Mouse (Mus musculus) ES-E14 (cell line): Measurements from ENCODE around the gene Nfam1. TPM values are rescaled to one million over a fixed set of nuclear protein-coding genes. Genes with fewer than 3 reads are reported as not detected.

Experiments
- DNase-seq: peaks from one replicate; pipeline ENCODE4 v3.0.0-alpha.2; 2013; ENCODE audit warnings: low read depth, low spot score
- H3K27ac ChIP-seq: 2 replicates; pipeline ENCODE4 v1.5.1; 2012; ENCODE audit warnings: low read depth, mild to moderate bottlenecking, low read length, moderate library complexity, mixed read lengths; ENCODE audit not compliant: poor library complexity, insufficient read depth, severe bottlenecking
- H3K36me3 ChIP-seq: 2 replicates; pipeline ENCODE4 v1.6.1; 2012; ENCODE audit warnings: mild to moderate bottlenecking, low read length, moderate library complexity, mixed read lengths; ENCODE audit not compliant: control insufficient read depth, poor library complexity, insufficient read depth, severe bottlenecking
- H3K4me1 ChIP-seq, 2 experiments: fragments of 150-350 bp in 1 of 2; sonication (generic) in 1 of 2; 2 replicates each; pipeline ENCODE4 v1.6.1; 2012; ENCODE audit warnings: low read length in 2 of 2, mild to moderate bottlenecking in 1 of 2, mixed read lengths in 1 of 2; ENCODE audit not compliant: control insufficient read depth in 2 of 2, insufficient read depth in 2 of 2, poor library complexity in 1 of 2
- H3K4me3 ChIP-seq, 2 experiments: fragments of 150-350 bp in 1 of 2; sonication (generic) in 1 of 2; 2 replicates each; pipeline ENCODE4 v1.5.1; 2012; ENCODE audit warnings: low read length in 2 of 2, low read depth in 1 of 2, mild to moderate bottlenecking in 1 of 2, mixed read lengths in 1 of 2; ENCODE audit not compliant: insufficient read depth in 1 of 2, poor library complexity in 1 of 2, severe bottlenecking in 1 of 2
- H3K9ac ChIP-seq: 2 replicates; pipeline ENCODE4 v1.6.1; 2012; ENCODE audit warnings: low read depth, mild to moderate bottlenecking, low read length, mixed read lengths; ENCODE audit not compliant: poor library complexity, insufficient read depth, severe bottlenecking
- H3K9me3 ChIP-seq: fragments of 150-350 bp; sonication (generic); 2 replicates; pipeline ENCODE4 v1.6.1; 2012; ENCODE audit warnings: low read depth, mild to moderate bottlenecking, low read length; ENCODE audit not compliant: control insufficient read depth, insufficient read depth
- CHD2 ChIP-seq: IDR thresholded peaks from 2 replicates; pipeline ENCODE4 v1.6.1; 2014; ENCODE audit warnings: mild to moderate bottlenecking, low read depth, low read length, inconsistent platforms
- HCFC1 ChIP-seq: IDR thresholded peaks from 2 replicates; pipeline ENCODE4 v1.6.1; 2012; ENCODE audit warnings: low read length, inconsistent platforms, borderline replicate concordance; ENCODE audit not compliant: insufficient read depth
- MAFK ChIP-seq: IDR thresholded peaks from 2 replicates; pipeline ENCODE4 v1.6.1; 2014; ENCODE audit warnings: mild to moderate bottlenecking, low read depth, low read length, inconsistent platforms; ENCODE audit not compliant: insufficient read depth
- ZC3H11A ChIP-seq: IDR thresholded peaks from 2 replicates; pipeline ENCODE4 v1.6.1; 2012; ENCODE audit warnings: low read depth, mild to moderate bottlenecking, inconsistent platforms, low read length, borderline replicate concordance
- ZNF384 ChIP-seq: IDR thresholded peaks from 2 replicates; pipeline ENCODE4 v1.6.1; 2012; ENCODE audit warnings: low read depth, low read length, inconsistent platforms
- in situ Hi-C, 2 experiments: fragments of 600-800 bp; cut with MboI; formaldehyde crosslinking; loops; one replicate each; pipeline ENCODE4 v1.15.1; 2025; ENCODE audit warnings: low sequenced_read_pairs in 2 of 2, inconsistent platforms in 1 of 2; ENCODE audit not compliant: unreplicated experiment in 2 of 2
- total RNA-seq: library from RNA; depleted of rRNA; stranded (reverse); fragments of 300-350 nt; gene quantifications from 2 replicates; pipeline ENCODE4 v1.2.3, GENCODE M21; 2012; rRNA removed

Nfam1 gene
- total RNA-seq, 1 experiment: 2.1 TPM

DNA sequence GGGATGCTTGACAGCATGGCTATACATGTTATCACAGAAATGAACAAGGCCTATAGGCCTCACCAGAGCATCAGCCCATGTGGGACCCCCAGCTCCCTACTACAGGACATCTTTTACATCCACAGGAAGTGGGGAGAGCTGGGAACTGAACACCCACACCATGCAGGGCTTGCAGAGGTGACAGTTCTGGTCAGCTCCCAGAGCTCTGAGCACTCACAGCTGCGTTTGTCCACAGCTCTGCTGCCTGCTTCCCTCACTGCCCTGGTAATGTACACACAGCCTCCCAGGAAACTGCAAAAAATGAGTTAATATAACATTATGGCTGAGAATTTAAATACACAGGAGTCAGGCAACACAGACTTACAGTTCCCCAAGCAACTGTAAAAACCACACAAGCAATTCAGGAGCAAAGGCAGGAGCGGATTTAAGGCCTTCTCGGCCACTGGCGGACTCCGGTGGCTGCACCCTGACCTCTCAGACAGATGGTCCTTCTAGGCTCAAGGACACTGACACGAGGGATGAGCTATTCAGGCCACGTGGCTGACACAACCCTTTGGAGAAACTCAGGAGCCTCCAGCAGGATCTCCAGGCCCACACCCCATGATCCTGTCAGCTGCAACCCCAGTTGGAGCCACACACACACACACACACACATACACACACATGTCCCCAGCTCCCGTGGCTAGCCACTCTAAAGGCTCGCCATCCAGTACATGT is 88.5 kb downstream of the Nfam1 start:
- H3K9ac ChIP-seq: no peak overlapping the region
- H3K4me1 ChIP-seq: peaks cover 2 to 7% of the 10 kb centered on the region in 2 experiments; a peak in 2 of 4 replicates
- no peak for DNase-seq
- TF ChIP-seq ZC3H11A (no peak), HCFC1 (no peak), CHD2 (no peak), ZNF384 (no peak), MAFK (no peak)
- in situ Hi-C loops: no loop called here
- H3K9me3 ChIP-seq: no peaks in the 10 kb centered on the region
- H3K27ac ChIP-seq: no peak overlapping the region
- H3K4me3 ChIP-seq: no peak overlapping the region
- no peaks in the 10 kb centered on the region for H3K36me3 ChIP-seq

Other genes starting within 250 kb of the Nfam1 start
- gene Cyp2d26, start 239.0 kb downstream of the Nfam1 start, total RNA-seq: not detected in 2 replicates
- 128 and 143 TPM in 2 replicates for gene Tcf20, start 45.4 kb downstream of the Nfam1 start, total RNA-seq
- 16.3 and 16.4 TPM in 2 replicates for gene Serhl, start 56.2 kb upstream of the Nfam1 start, total RNA-seq
- gene Rrp7a, start 89.5 kb upstream of the Nfam1 start, total RNA-seq: 103 and 114 TPM in 2 replicates
- gene Poldip3, start 116.1 kb upstream of the Nfam1 start, total RNA-seq: 104 and 165 TPM in 2 replicates
- gene Cyb5r3, start 139.3 kb upstream of the Nfam1 start, total RNA-seq: 81.5 and 94.2 TPM in 2 replicates
- 22.7 and 30.9 TPM in 2 replicates for gene A4galt, start 218.5 kb upstream of the Nfam1 start, total RNA-seq